Mouse (Mus musculus): ENCODE measurements around the gene Spopl. TPM values are rescaled to one million over a fixed set of nuclear protein-coding genes. Genes with fewer than 3 reads are reported as not detected.
"Not testable (repeated sequence)": the region's sequence is repeated elsewhere in the genome, so short reads cannot be mapped to it uniquely, and the experiment has no call there.

The Spopl gene
- polyA plus RNA-seq, 1 experiment from 2014 or later: 11.2 TPM

- H3K27ac ChIP-seq: no peak overlapping the region
- no peak for ATAC-seq (ENCODE audit: low FRiP score, low read depth)
- H3K27me3 ChIP-seq: no peaks in the 10 kb centered on the region
- H3K36me3 ChIP-seq: no peaks in the 10 kb centered on the region
- WGBS: 97% methylated on average over 1 of the region's 1 CpGs
- H3K4me1 ChIP-seq: no peaks in the 10 kb centered on the region
- no peak overlapping the region for H3K4me3 ChIP-seq
- no peak overlapping the region for H3K4me2 ChIP-seq (replicated peaks)
- no peaks in the 10 kb centered on the region for H3K9me3 ChIP-seq
- H3K9ac ChIP-seq: no peak overlapping the region
Measured at GRCm38 (mm10) chr2:23547220-23547619, 24.7 kb downstream of the Spopl start.

GRCm38 (mm10) chr2:23539967-23540366 lies 31.9 kb downstream of the Spopl start:
- H3K4me3 ChIP-seq: no peak overlapping the region
- H3K4me1 ChIP-seq: no peaks in the 10 kb centered on the region
- no peaks in the 10 kb centered on the region for H3K27me3 ChIP-seq
- H3K9ac ChIP-seq: no peak overlapping the region
- peaks cover 8% of the 10 kb centered on the region for H3K36me3 ChIP-seq
- no peak overlapping the region for H3K4me2 ChIP-seq (replicated peaks)
- 88% methylated on average over 4 of the region's 4 CpGs for WGBS
- H3K9me3 ChIP-seq: no peaks in the 10 kb centered on the region
- ATAC-seq (ENCODE audit: low FRiP score, low read depth): no peak
- H3K27ac ChIP-seq: no peak overlapping the region

- not testable (repeated sequence) for H3K4me1 ChIP-seq; H3K27me3 ChIP-seq; H3K4me2 ChIP-seq (replicated peaks); H3K9ac ChIP-seq; H3K4me3 ChIP-seq; H3K9me3 ChIP-seq; ATAC-seq (ENCODE audit: low FRiP score, low read depth); H3K27ac ChIP-seq
- H3K36me3 ChIP-seq: peaks cover 45% of the 10 kb centered on the region
- WGBS: 97% methylated on average over 2 of the region's 2 CpGs
Measured at GRCm38 (mm10) chr2:23527717-23528116, 44.2 kb downstream of the Spopl start.

- Histone ChIP-seq H3K27ac (no peak overlapping the region), H3K27me3 (no peaks in the 10 kb centered on the region), H3K9me3 (no peaks in the 10 kb centered on the region), H3K9ac (no peak overlapping the region), H3K4me3 (no peak overlapping the region), H3K36me3 (peaks cover 12% of the 10 kb centered on the region), H3K4me1 (no peaks in the 10 kb centered on the region), H3K4me2 (replicated peaks) (no peak overlapping the region)
- WGBS: 93% methylated on average over 3 of the region's 3 CpGs
- no peak for ATAC-seq (ENCODE audit: low FRiP score, low read depth)
Measured at GRCm38 (mm10) chr2:23505141-23505540, 66.8 kb downstream of the Spopl start.

GRCm38 (mm10) chr2:23481715-23482114 lies 90.2 kb downstream of the Spopl start:
- Histone ChIP-seq H3K36me3 (no peaks in the 10 kb centered on the region), H3K4me2 (replicated peaks) (no peak overlapping the region), H3K27ac (no peak overlapping the region), H3K9ac (no peak overlapping the region), H3K4me3 (no peak overlapping the region), H3K4me1 (no peaks in the 10 kb centered on the region), H3K9me3 (no peaks in the 10 kb centered on the region; the same call in 1 of the 2 replicates), H3K27me3 (no peaks in the 10 kb centered on the region)
- ATAC-seq (ENCODE audit: low FRiP score, low read depth): no peak
- WGBS: 65% methylated on average over 1 of the region's 1 CpGs

- H3K4me3 ChIP-seq: no peak overlapping the region
Measured at GRCm38 (mm10) chr2:23467471-23467870, 104.4 kb downstream of the Spopl start.

GRCm38 (mm10) chr2:23457452-23457851 lies 114.5 kb downstream of the Spopl start:
- Histone ChIP-seq H3K9ac (no peak overlapping the region), H3K36me3 (no peaks in the 10 kb centered on the region), H3K27me3 (no peaks in the 10 kb centered on the region), H3K9me3 (no peaks in the 10 kb centered on the region), H3K4me1 (no peaks in the 10 kb centered on the region), H3K4me3 (no peak overlapping the region), H3K4me2 (replicated peaks) (no peak overlapping the region), H3K27ac (no peak overlapping the region)
- ATAC-seq (ENCODE audit: low FRiP score, low read depth): no peak

More at GRCm38 (mm10) chr2:23467471-23467870, 104.4 kb downstream of the Spopl start:
- Histone ChIP-seq H3K9ac (no peak overlapping the region), H3K9me3 (no peaks in the 10 kb centered on the region), H3K4me2 (replicated peaks) (no peak overlapping the region), H3K27me3 (no peaks in the 10 kb centered on the region), H3K27ac (no peak overlapping the region), H3K36me3 (no peaks in the 10 kb centered on the region), H3K4me1 (no peaks in the 10 kb centered on the region)
- WGBS: 87% methylated on average over 1 of the region's 1 CpGs
- ATAC-seq (ENCODE audit: low FRiP score, low read depth): no peak
